Mouse (Mus musculus): ENCODE results near the gene Eif1.
"Not testable (repeated sequence)": the region's sequence is repeated elsewhere in the genome, so short reads cannot be mapped to it uniquely, and the experiment has no call there.

The Eif1 gene

DNA sequence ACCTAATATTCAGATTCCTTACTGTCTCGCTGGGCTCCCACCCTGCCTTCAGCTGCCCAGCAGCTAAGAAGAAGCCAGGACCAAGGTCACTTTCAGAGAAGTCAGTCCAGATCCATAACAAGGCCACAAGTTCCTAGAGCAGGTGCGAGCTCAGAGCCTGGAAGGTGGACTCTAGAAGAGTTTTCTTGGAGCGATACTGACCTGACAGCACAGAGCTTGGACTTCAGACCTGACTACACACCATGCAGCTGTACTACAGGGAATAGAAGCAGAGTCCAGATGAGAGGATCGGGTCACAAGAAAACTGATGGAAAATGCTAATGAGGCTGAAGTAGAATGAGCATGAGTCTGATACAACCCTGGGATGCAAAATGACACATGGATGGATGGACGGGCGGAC, 6.3 kb upstream of the Eif1 start:
- DNase-seq (ENCODE audit: low spot score): no peak

DNA sequence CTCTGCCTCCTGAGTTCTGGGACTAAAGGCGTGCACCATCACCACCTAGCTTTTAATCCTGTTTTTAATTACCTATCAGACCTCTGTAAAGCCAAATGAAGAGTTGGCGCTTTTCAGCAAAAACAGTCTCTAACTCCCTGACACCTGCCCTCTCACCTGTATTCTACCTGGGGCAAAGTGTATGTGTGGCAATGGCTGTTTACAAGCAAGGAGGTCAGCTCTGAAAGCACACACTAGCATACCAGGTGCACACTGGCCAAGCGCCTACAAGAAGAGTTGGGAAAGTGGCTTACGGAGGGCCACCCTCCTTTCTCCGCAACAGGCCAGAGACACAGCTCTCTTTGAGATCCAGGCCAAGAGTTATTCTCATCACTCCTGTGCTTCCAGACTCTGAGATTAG, 4.2 kb upstream of the Eif1 start:
- no peak for DNase-seq (ENCODE audit: low spot score)

DNA sequence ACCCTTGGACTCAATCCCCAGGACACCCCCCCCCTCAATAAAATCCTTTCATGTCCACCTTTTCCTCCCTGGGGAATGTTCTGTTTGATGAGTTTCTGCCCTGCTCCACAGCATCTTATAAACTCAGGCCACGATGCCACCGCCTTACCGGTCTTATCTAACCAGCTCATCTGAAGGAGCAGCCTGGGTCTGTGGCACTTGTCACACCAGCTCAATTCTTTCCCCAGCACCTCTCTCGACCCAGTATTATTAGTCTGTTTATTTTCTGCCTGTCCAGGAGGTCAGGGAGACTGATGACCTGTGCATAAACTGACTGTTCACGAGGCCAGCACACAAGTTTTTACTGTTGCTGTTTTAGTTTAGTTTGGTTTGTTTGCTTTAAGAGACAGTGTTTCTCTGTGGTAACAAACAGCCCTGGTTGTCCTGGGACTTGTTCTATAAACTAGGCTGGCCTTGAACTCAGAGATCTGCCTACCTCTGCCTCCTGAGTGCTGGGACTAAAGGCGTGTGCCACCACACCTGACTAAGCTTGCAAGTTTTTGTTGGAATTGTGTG, 1.8 kb upstream of the Eif1 start:
- DNase-seq (ENCODE audit: low spot score): no peak

DNA sequence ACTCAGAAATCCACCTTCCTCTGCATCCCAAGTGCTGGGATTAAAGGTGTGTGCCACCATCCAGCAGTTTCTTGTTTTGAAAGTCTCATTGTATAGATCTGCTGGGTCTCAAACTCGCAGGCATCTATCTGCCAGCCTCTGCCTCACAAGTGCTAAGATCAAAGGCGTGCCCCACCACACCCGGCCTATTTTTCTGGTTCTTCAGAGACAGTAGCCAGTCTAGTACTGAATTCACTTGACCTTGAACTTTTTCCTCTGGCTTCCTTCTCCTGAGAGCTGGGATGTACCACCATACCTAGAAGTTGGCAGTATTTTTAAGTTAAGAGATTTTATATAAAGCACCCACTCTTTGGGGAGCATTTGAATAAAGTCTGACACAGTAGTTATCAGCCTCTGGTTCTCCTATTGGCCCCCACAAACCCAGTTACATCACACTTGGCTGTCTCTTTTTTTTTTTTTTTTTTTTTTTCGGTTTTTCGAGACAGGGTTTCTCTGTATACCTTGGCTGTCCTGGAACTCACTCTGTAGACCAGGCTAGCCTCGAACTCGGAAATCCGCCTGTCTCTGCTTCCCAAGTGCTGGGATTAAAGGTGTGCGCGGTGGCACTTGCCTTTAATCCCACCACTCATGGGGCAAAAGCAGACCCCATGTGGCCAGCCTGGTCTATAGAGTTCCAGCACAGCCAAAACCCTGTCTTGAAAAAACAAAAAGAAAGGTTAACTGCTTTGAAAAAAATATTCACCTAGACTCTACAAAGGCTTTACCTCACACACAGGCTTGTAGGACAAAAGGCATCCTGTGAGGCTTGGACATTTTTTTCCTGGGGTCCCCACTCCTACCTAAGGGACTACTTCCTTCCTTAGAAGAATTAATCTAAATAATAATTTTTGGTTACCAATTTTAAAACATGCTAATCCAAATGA, 895 bp upstream of the Eif1 start:
- DNase-seq (ENCODE audit: low spot score): no peak

DNA sequence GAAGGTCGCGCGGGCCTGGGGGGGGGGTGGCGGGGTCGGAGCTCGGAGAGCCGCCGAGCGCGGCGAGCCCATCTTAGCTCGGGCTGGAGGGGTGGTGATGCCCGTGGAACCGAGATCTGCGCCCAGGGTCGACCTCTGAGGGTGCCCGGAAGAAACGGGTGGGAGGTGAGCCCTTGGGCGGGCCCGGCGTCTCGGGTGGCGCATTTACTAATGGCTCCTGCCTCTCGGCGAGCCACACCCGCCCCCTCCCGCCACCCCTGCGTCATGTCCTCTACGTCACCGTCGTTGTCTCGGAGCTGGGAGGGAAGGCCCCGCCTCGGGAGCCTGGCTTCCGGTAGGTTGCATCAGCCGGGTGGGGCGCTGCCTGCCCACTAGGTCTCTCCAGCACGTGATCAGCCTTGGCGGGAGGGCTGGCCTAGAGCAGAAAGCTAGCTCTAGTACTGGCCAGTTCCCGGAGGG, 516 bp downstream of the Eif1 start:
- DNase-seq (ENCODE audit: low spot score): peak; percentile 91

DNA sequence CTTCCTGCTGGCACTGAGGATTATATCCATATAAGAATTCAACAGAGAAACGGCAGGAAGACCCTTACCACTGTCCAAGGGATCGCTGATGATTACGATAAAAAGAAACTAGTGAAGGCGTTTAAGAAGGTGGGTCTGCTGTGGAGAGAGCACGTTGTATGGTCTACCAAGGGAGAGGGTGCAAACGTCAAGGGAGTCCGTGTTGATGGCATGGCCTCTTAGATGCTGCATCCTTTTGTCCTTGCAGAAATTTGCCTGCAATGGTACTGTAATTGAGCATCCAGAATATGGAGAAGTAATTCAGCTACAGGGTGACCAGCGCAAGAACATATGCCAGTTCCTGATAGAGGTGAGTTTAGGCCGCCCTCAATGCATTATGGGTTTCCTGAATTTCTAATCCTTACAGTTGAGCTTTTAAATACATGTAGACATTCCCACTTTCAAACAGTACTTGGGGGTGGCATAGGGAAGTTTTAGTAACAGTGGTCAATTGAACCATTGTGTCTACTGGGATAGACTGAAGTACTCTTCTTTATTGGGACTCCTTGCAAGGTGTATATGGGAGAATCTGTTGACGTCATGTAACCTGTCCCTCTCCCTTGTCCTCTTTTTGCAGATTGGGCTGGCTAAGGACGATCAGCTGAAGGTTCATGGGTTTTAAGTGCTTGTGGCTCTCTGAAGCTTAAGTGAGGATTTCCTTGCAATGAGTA, 1.2 kb downstream of the Eif1 start:
- not testable (repeated sequence) for DNase-seq (ENCODE audit: low spot score)

DNA sequence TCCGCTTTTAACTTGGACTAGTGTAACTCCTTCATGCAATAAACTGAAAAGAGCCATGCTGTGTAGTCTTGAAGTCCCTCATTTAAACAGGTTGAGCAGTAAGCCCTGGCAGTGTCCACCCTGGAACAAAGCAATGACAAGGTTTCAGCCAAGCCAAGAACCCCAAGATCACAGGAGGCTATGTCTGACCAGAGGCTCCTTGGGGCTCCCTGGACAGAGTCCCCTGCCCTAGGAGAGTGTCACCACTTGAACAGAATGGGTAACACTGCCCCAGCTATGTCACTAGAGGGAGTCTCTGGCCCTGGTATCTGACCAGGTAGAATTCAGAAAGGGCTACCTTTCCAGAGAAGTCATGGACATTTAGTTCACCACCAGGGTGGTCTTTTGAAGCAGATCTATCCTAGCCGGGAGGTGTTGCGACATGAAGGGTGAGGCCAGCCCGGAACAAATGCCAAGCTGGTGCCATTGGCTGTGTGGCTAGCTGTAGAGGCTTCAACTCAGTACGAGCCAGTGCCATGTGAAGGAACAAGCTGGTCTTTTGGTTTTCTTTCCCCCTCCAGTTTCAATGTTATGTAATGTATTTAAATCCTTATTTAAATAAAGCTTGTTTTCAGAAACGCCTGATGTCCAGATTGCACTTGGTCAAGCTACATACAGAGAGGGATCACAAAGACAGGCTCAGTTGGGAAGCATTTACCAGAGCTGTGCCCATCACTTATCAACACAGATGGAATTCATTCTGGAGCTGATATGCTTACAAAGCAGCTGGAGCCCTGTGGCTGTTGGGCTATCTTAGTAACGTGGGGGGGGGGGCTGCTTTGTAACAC, 2.0 kb downstream of the Eif1 start:
- not testable (repeated sequence) for DNase-seq (ENCODE audit: low spot score)

DNA sequence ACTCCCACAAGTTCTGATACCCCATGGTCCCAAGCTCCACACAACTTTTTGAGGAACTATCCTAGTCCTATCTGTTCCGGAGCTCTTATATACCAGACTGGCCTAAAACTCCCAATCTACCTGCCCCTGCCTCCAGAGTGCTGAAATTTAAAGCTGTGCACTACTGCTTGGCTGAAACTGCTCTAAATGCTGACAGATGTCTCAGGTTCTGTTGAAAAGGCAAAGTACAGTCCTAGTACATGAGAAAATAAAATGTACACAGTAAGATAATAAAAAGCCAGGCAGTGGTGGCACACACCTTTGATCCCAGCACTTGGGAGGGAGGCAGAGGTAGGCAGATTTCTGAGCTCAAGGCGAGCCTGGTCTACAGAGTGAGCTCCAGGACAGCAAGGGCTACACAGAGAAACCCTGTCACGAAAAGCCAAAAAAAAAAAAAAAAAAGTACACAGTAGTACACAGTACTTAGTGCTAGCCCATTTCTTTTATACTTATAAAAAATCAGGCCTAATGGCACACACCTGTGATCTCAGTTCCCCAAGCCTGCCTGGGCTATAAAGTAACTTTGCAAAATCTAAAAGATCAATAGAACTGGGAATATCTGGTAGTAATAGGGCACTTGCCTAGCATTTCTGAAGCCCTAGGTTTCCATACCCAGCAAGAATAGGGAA, 3.0 kb downstream of the Eif1 start:
- DNase-seq (ENCODE audit: low spot score): no peak

DNA sequence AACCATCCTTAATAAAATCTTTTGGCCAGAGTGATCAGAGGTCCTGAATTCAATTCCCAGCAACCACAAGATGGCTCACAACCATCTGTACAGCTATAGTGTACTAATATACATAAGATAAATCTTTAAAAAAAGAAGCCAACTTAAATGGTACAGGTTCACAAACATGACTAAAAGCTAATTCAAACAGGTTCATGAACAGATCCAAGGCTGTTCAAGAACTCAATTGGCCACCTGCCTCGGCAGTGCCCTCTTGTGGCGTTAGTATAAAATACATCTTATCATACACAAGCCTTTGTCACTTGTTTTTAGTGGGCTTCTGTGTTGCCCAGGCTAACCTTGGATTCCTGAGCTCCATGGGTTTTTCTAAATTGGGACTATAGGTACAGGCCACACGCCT, 3.9 kb downstream of the Eif1 start:
- no peak for DNase-seq (ENCODE audit: low spot score)

DNA sequence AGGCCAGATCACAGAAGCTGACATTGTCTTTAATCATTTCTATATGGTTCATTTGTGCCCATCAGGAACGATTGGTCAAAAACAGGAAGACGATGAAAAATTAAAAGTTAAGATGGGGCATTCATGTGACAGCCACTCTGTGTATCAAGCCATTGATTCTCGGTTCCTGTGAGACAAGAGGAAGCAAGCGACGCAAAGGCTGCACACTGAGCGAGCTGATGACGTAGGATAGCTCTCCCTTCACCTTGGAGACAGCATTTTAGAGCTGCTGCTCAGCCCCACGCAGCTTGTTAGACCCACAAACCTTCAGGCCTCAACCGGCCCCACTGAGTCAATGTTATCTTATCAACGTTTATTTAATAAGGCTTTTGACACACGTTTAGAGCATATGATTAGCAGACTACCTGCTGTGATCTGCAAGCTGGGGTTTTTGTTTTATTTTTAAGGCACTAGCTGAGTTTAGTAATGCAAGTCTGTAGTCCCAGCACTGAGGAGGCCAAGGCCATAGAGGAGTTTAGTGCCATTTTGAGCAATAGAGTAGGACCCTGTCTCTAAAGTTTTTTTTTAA, 5.5 kb downstream of the Eif1 start:
- DNase-seq (ENCODE audit: low spot score): no peak

DNA sequence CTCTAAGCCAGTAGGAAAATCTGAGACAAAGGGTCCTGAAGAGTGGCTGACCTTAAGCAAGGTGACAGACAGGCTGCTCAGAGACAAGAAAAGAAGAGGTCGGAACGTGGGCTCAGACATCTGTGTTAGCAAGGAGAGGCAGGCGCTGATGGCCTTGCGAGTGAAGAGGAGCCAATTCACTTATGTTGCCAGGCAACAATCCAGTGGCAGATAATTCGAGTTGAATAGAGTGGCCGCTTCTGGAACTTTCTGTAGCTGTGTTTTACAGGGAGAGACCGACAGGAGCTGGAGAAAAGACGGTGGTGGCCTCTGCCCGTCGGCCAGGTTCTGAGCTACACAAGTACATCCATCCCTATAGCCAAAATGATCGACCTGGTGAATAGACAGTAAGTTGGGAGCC, 7.6 kb downstream of the Eif1 start:
- DNase-seq (ENCODE audit: low spot score): no peak

DNA sequence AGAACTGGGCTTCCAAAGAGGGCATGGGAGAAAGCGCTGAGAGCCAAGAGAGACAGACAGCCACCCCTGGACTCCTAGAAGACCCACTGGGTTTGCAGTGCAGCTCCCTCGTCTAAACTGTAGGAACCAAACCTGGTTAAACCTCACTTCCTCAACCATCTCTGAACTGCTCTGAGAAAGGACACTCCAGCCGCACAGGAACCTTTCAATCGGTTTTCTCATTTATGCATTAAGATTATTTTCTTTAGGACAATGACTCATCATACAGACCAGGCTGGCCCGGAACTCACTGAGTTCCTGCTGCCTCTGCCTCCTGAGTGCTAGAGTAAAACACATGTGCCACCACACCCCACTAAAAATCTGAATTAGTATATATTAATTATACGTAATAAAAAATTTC, 8.1 kb downstream of the Eif1 start:
- DNase-seq (ENCODE audit: low spot score): no peak

DNA sequence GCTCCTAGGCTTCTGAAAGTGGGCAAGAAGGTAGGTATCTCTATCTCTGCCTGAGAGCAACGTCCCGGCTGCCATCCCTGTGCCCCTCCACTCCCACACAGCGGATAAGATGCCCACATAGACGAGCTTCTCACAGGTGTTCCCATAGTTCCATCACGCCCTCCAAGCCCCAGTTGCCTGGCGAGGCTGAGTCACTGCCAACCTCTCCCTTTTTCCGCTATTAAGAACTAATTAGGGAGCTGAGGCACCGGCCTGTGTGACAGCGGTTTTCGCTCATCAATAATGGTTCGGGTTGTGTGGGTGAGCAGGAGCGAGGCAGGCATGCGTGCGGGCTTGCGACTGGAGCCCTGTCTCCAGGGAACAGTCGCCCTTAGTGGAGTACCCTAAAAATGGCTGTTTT, 10.6 kb downstream of the Eif1 start:
- DNase-seq (ENCODE audit: low spot score): no peak

DNA sequence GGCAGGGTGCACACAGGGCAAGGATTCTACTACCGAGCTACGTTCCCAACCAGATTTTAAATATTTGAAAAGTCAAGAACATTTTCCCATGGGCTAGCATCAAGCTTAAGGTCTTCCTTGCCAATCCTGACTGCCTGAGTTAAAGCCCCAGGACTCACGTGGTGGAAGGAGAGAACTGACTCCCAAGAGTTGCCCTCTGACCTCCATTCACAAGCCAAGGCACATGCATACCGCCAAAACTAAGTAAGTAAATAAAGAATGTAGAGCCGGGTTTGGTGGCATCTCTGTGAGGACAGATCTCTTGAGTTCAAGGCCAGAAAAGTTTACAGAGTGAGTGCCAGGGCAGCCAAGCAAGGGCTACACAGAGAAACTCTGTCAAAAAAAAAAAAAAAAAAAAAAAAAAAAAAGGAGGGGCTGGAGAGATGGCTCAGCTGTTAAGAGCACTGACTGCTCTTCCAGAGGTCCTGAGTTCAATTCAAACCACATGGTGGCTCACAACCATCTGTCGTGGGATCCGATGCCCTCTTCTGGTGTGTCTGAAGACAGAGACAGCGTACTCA, 11.2 kb downstream of the Eif1 start:
- DNase-seq (ENCODE audit: low spot score): not testable (repeated sequence)

DNA sequence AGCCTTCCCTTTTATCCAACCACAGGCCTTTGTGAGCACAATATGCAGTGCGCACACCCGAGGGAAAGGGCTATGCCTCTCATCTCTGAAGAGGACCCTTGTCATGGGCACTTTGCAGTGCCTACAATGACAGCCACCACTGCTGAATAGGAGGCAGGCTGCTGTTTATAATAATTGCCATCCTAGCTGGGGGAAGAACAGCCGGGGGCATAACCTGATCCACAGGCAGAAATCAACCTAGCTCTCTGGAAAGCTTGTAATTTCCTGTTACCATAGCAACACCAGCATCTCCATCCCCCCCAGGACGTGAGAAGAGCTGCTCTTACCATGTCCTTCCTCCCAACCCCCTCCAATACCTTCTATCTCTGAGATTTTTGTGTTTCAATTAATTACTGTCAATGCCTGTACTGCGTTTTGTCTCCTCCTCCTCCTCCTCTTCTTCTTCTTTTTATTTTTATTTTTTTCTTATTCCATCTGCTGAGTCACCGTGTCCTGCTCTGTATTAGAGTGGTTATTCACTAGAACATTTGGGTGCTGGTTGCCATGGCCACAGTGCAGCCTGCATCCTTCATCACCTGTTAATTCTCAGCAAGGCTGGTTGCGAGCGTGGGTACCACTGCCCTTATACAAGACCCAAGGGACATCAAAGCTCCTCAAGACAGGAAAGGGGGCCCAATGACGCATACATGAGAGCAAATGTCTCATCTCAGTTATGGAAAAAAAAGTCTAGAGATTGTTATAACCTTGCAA, 13.3 kb downstream of the Eif1 start:
- DNase-seq (ENCODE audit: low spot score): no peak

DNA sequence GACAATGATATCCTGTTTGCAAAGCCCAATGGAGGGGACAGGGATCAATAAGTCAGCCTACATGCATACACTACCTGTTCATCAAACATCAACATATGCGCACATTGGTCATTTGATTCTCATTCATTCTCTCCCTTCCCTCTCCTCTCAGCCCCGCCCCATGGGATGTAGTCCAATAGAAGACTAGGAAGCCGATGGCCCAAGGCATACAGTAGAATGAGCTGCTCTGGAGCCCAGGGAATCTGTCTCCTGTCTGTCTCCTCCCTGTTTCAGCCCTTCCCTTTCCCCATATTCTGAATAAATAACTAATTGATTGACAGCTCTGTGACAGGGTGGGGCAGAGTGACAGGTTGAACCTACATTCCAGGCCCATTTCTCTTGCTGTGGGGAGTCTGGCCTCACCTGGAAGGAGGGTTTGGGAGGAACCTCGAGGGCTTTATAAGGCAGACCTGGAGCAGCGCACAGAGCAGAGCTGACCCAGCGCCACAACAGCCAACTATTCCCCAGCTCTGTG, 14.3 kb downstream of the Eif1 start, which contains the start of gene Gast:
Gene Gast, plus strand, starts transcription at position 464 of the 514 bp plus-strand sequence.
- no peak for DNase-seq (ENCODE audit: low spot score)

DNA sequence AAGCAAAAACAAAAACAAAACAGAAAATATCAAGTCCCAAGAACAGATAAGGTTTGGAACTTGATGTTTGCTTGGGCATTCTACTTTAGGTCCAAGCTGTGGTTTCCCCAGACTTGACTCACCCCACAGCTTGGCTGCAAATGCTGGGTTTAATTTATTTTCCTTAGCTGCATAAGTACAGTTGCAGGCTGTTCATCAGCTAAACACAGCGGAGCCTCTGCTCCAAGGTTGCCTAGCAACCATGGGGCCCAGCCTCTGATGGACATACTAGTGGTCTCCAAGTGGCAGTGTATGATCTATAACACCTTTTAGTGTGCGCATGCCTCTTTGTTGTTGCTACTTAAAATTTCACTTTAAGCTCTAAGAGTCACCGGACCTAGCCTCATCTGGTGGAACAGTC, 16.0 kb downstream of the Eif1 start:
- no peak for DNase-seq (ENCODE audit: low spot score)

DNA sequence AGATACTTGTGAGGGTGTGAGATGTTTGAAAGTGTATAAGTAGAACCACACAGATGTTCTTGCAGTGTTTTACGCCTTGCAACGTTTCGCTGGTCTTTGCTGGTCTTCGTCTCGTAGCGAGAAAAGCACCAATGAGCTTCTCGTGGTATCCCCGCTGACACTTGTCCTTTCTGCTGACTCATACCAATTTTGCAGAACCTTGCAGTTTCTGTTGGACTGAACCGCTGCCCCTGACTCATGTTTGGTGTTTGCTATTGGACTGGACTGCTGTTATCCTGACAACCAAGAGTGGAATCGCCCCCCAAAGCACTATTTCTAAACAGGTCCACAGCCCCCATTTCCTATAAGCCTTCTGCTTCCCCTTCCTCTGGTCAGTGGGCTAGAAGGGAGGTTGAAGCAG, 24.6 kb downstream of the Eif1 start:
- no peak for DNase-seq (ENCODE audit: low spot score)

DNA sequence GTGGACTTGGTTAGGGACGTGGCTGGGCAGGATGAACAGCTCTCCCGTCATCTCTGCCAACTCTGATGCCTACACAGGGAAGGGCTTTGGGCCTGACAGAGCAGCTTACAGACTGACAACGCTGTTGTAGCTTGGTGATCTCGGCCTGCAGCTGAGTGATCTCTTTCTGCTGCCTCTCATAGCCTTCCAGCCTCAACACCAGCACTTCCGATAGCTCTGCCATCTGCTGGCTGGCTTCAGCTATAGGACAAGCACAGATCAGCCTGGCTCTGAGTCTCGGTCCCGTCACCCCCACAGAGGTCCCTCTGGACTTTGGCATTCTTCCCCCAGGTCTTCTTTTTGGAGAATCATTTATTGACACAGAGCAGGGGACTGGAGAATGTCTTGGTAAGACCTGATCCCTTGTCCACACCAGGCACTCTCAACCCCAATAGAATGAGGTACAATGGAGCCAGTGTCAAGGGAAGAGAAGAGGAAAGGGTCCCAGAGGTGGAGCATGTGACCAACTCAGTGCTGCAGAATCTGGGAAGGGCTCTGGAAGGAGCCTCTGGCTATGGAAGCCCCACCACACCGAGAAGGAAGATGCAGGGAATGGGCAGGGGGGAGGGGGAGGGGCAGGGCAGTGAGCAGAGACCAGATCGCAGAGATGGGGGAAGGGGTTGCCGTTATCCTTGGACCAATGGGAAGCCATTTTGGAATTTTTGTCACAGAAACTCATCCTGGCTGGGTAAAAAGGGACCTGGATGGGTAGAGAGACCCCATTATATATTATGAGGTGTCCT, 32.6 kb downstream of the Eif1 start:
- DNase-seq (ENCODE audit: low spot score): no peak

Data from urinary bladder, postnatal 10 days (tissue).